Mouse (Mus musculus) heart, adult 2 months (tissue): Measurements from ENCODE around the gene Agtrap.

Experiments
- CTCF ChIP-seq: fragments of 200-600 bp; IDR thresholded peaks from 2 replicates; pipeline ENCODE4 v1.8.1; 2022; ENCODE audit warnings: antibody characterized with exemption, mild to moderate bottlenecking, moderate library complexity
- EP300 ChIP-seq: fragments of 200-500 bp; IDR thresholded peaks from 2 replicates; pipeline ENCODE4 v1.6.1; 2011; ENCODE audit warnings: low read depth, low read length, control low read depth; ENCODE audit not compliant: insufficient read depth

DNA sequence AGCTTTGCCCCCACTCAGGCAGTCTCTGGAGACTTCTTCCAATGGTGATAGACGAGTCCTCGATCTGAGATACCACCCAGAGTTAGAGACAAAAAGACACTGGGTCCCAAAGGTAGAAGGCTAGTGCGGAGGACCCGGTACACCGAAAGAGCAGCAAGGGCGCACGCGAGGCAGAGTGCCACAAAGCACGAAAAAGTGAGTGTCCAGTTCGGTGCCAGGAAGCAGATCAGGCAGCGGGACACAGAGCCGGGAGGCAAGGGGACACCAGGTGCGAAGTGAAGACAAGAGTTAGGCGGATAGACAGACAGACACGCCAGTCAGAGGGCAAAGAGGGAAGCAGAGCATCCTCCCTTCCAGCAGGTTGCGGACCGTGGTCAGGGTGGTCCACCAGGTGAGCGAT, 42.3 kb upstream of the Agtrap start, which contains the start of gene Mad2l2:
- TF ChIP-seq EP300 (no peak), CTCF (no peak)
